Mouse (Mus musculus) bone marrow macrophage, adult 2 months (primary cell): ENCODE results near the gene Igf1r.

Source experiments
- CTCF ChIP-seq: IDR thresholded peaks from 2 replicates; pipeline ENCODE4 v1.5.1; 2012; ENCODE audit warnings: low read depth, mild to moderate bottlenecking, low read length, moderate library complexity
- POLR2A ChIP-seq: IDR thresholded peaks from 2 replicates; pipeline ENCODE4 v1.6.1; 2012; ENCODE audit warnings: mild to moderate bottlenecking, low read depth, low read length, borderline replicate concordance

- TF ChIP-seq POLR2A (no peak), CTCF (no peak)
Measured at GRCm38 (mm10) chr7:68227621-68228020, 275.0 kb downstream of the Igf1r start.
